Mouse (Mus musculus) liver, adult (tissue): Measurements from ENCODE around the gene Olfr982.

Experiments
- GATA4 ChIP-seq: IDR thresholded peaks from 2 replicates; pipeline ENCODE4 v1.6.1; 2014; ENCODE audit warnings: mild to moderate bottlenecking, low read length; ENCODE audit not compliant: insufficient replicate concordance

Gene Olfr982

DNA sequence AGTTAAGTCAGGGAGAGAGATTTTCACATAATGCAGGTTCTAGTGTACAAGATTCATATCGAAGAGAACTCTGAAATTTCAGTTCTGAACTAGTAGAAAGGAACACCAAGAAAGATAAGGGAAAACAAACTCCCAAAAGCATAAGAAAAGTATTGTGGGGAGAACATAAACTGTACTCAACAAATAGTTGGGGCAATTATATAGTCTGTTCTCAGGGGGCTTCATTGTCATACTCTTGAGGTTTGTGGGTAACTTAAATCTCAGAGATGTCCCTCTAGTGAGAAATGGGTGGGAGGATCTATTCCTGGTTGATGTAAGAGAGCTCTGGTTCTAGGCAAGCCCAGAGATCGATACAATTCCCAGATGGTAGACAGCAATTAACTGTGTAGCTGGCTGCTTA lies at the start of gene Olfr982:
Olfr982 (plus strand) TSS at position 301 of the 400 bp plus-strand sequence.
- TF ChIP-seq GATA4, result no peak

DNA sequence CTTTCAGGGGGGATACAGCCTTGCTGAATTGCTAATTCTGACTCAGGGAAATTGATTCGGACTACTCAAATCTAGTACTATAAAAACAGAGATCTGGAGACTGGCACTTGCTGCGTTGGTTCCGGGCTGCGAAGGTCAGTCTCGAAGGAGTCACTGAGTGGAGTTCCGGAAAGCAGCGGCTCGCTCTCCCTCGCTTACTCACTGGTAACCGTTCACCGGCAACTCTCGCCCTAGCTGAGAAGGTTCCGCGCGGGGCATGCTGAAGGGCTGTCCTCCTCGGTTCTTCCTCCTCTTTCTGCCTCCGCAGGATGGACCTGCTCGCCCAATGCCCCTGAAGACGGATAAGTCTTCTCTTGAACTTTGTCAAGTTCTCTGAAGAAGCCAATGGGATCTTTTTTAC lies 23.5 kb upstream of the Olfr982 start:
- no peak for TF ChIP-seq GATA4

GRCm38 (mm10) chr9:40093495-40093894 lies 19.9 kb downstream of the Olfr982 start, which contains the start of gene Olfr983:
Gene Olfr983, minus strand, starts transcription at chr9:40093595.
- TF ChIP-seq GATA4, result no peak

DNA sequence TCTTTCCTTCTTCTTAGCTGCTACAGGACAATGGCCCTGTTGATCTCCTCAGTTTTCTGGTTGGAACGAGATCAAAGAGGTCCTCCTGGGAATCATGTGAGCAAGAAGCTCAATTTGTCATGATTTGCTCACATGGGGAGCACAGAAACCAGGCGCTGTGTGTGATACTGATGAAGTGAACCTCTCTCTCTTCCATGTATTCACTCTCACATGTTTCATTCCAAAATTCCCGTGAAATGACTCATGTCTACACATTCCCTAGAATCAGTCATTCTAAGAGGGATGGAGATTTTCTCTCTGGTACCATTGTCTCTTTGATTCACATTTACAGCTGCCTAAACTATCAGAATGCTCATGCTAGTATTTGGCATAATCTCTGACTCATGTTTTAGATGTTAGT lies 21.1 kb downstream of the Olfr982 start:
- no peak for TF ChIP-seq GATA4

GRCm38 (mm10) chr9:40114106-40114505 lies 40.5 kb downstream of the Olfr982 start, which contains the start of gene Olfr984:
Gene Olfr984, minus strand, starts transcription at chr9:40114206.
- TF ChIP-seq GATA4, result no peak

GRCm38 (mm10) chr9:40116645-40117286 lies 43.1 kb downstream of the Olfr982 start:
- TF ChIP-seq GATA4, result no peak

DNA sequence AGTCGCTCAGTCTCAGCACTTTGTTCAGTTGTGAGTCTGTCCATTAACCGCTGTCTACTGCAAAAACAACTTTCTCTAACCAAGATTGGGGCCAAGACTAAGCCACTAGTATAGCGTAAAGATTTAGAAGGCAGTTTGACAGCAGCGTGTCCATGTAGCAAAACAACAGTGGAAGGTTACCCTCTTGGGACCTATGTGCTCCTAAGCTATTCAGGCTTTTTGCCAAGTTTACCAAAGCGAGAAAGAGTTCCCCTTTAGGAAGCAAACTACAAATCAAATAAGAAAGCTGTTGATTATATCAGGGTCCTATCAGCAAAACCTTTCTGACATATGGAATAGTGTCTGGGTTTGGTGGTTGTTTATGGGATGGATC lies 43.6 kb downstream of the Olfr982 start:
- no peak for TF ChIP-seq GATA4
